Mouse (Mus musculus): Measurements from ENCODE around the gene Hipk3.

GRCm38 (mm10) chr2:104446016-104446415, 48.2 kb downstream of the Hipk3 start:
- TF ChIP-seq POLR2A (IDR thresholded peaks at IDR 0.05; ENCODE audit: borderline replicate concordance, extremely low read depth, low read depth, low read length) = no peak
- no peak for TF ChIP-seq CTCF (IDR thresholded peaks at IDR 0.05; ENCODE audit: insufficient read depth, low read length)
